Mouse (Mus musculus) myocyte (in vitro differentiated cells): ENCODE measurements at regions not wholly inside any gene's neighbourhood (a gene's known extent, or its start where the extent isn't known, plus 50 kb on each side); places are given as distances from the start of the nearest gene placed in this dataset.

ENCODE experiments used
- CEBPB ChIP-seq: IDR thresholded peaks from 2 replicates; pipeline ENCODE4 v1.6.1; 2011; ENCODE audit warnings: mild to moderate bottlenecking, moderate library complexity; ENCODE audit not compliant: poor library complexity, insufficient read depth, severe bottlenecking
- MAX ChIP-seq: IDR thresholded peaks from one replicate; pipeline ENCODE4 v1.6.1; 2011; ENCODE audit warnings: low read depth, mild to moderate bottlenecking, control low read depth
- MYOD1 ChIP-seq, 3 experiments: IDR thresholded peaks; one replicate each; pipeline ENCODE4 v1.6.1; 2011; ENCODE audit warnings: control low read depth in 2 of 3, low read depth in 2 of 3, mild to moderate bottlenecking in 2 of 3, moderate library complexity in 1 of 3; ENCODE audit not compliant: insufficient read length in 2 of 3, control insufficient read depth in 1 of 3
- MYOG ChIP-seq, 3 experiments: IDR thresholded peaks; one replicate each; pipeline ENCODE4 v1.6.1; 2011; ENCODE audit warnings: control low read depth in 2 of 3, low read depth in 2 of 3, mild to moderate bottlenecking in 2 of 3; ENCODE audit not compliant: insufficient read length in 2 of 3, control insufficient read depth in 1 of 3, insufficient read depth in 1 of 3
- POLR2A ChIP-seq: IDR thresholded peaks from one replicate; pipeline ENCODE4 v1.6.1; 2011; ENCODE audit warnings: low read depth, mild to moderate bottlenecking, control low read depth, moderate library complexity; ENCODE audit not compliant: insufficient read length
- POLR2AphosphoS2 ChIP-seq: IDR thresholded peaks from one replicate; pipeline ENCODE4 v1.6.1; 2011; ENCODE audit warnings: low read depth, control low read depth; ENCODE audit not compliant: insufficient read length
- REST ChIP-seq: IDR thresholded peaks from one replicate; pipeline ENCODE4 v1.6.1; 2011; ENCODE audit warnings: mild to moderate bottlenecking, control low read depth, moderate library complexity; ENCODE audit not compliant: insufficient read depth, insufficient read length
- TCF12 ChIP-seq: IDR thresholded peaks from one replicate; pipeline ENCODE4 v1.6.1; 2011; ENCODE audit warnings: mild to moderate bottlenecking, control low read depth; ENCODE audit not compliant: poor library complexity, insufficient read depth, severe bottlenecking
- USF1 ChIP-seq: IDR thresholded peaks from one replicate; pipeline ENCODE4 v1.6.1; 2011; ENCODE audit warnings: low read depth, mild to moderate bottlenecking, control low read depth, moderate library complexity

- TF ChIP-seq POLR2A (no peak), MAX (no peak), CEBPB (no peak), MYOD1 (IDR thresholded peaks at IDR 0.05; ENCODE audit: control insufficient read depth in 1 of 3, insufficient read length in 2 of 3, low read depth in 2 of 3) (no peak), POLR2AphosphoS2 (no peak), TCF12 (no peak), USF1 (no peak), MYOG (IDR thresholded peaks at IDR 0.05; ENCODE audit: control insufficient read depth in 1 of 3, insufficient read depth in 1 of 3, insufficient read length in 2 of 3, low read depth in 2 of 3) (no peak), REST (no peak)
Observed at GRCm38 (mm10) chr2:51497896-51498295, 129.4 kb upstream of the Tas2r134 start.
